Mouse (Mus musculus): ENCODE measurements at regions not wholly inside any gene's neighbourhood (a gene's known extent, or its start where the extent isn't known, plus 50 kb on each side); places are given as distances from the start of the nearest gene placed in this dataset.

GRCm38 (mm10) chr16:5411819-5412385, 156.1 kb upstream of the Eef2kmt start:
- WGBS: 71% methylated on average over 5 of the region's 5 CpGs
- ATAC-seq (ENCODE audit: low read depth): no peak

GRCm38 (mm10) chr16:5406711-5407110, 150.9 kb upstream of the Eef2kmt start:
- no peak for ATAC-seq (ENCODE audit: low read depth)
- no peaks in the 10 kb centered on the region for H3K4me1 ChIP-seq (replicated peaks; ENCODE audit: control insufficient read depth, insufficient read depth, low read length)
- WGBS: 2% methylated on average over 11 of the region's 11 CpGs

More at GRCm38 (mm10) chr16:5411819-5412385, 156.1 kb upstream of the Eef2kmt start:
- Histone ChIP-seq H3K36me3 (ENCODE audit: control insufficient read depth, insufficient read depth, low read length) (no peaks in the 10 kb centered on the region), H3K9me3 (ENCODE audit: control insufficient read depth, low read length) (no peaks in the 10 kb centered on the region), H3K4me2 (ENCODE audit: low read depth, low read length) (no peak overlapping the region), H3K27me3 (ENCODE audit: control insufficient read depth, insufficient read depth, low read depth, low read length) (no peaks in the 10 kb centered on the region), H3K9ac (ENCODE audit: low read length) (no peak overlapping the region), H3K4me1 (replicated peaks; ENCODE audit: control insufficient read depth, insufficient read depth, low read length) (no peaks in the 10 kb centered on the region), H3K4me3 (ENCODE audit: low read length) (no peak overlapping the region), H3K27ac (ENCODE audit: low read length) (no peak overlapping the region)

GRCm38 (mm10) chr16:5393336-5393735, 137.6 kb upstream of the Eef2kmt start:
- Histone ChIP-seq H3K9me3 (ENCODE audit: control insufficient read depth, low read length) (no peaks in the 10 kb centered on the region), H3K27ac (ENCODE audit: low read length) (no peak overlapping the region), H3K4me1 (replicated peaks; ENCODE audit: control insufficient read depth, insufficient read depth, low read length) (no peaks in the 10 kb centered on the region), H3K4me3 (ENCODE audit: low read length) (no peak overlapping the region), H3K27me3 (ENCODE audit: control insufficient read depth, insufficient read depth, low read depth, low read length) (no peaks in the 10 kb centered on the region), H3K36me3 (ENCODE audit: control insufficient read depth, insufficient read depth, low read length) (no peaks in the 10 kb centered on the region), H3K9ac (ENCODE audit: low read length) (no peak overlapping the region), H3K4me2 (ENCODE audit: low read depth, low read length) (no peak overlapping the region)
- 44% methylated on average over 5 of the region's 5 CpGs for WGBS
- ATAC-seq (ENCODE audit: low read depth): no peak

More at GRCm38 (mm10) chr16:5406711-5407110, 150.9 kb upstream of the Eef2kmt start:
- no peaks in the 10 kb centered on the region for H3K9me3 ChIP-seq (ENCODE audit: control insufficient read depth, low read length)
- H3K27me3 ChIP-seq (ENCODE audit: control insufficient read depth, insufficient read depth, low read depth, low read length): no peaks in the 10 kb centered on the region
- no peak overlapping the region for H3K4me2 ChIP-seq (ENCODE audit: low read depth, low read length)
- no peak overlapping the region for H3K9ac ChIP-seq (ENCODE audit: low read length)
- no peak overlapping the region for H3K4me3 ChIP-seq (ENCODE audit: low read length)
- H3K27ac ChIP-seq (ENCODE audit: low read length): no peak overlapping the region
- no peaks in the 10 kb centered on the region for H3K36me3 ChIP-seq (ENCODE audit: control insufficient read depth, insufficient read depth, low read length)

- Histone ChIP-seq H3K4me2 (ENCODE audit: low read depth, low read length) (no peak overlapping the region), H3K27ac (ENCODE audit: low read length) (no peak overlapping the region), H3K4me1 (replicated peaks; ENCODE audit: control insufficient read depth, insufficient read depth, low read length) (no peaks in the 10 kb centered on the region), H3K27me3 (ENCODE audit: control insufficient read depth, insufficient read depth, low read depth, low read length) (no peaks in the 10 kb centered on the region), H3K9me3 (ENCODE audit: control insufficient read depth, low read length) (no peaks in the 10 kb centered on the region), H3K36me3 (ENCODE audit: control insufficient read depth, insufficient read depth, low read length) (no peaks in the 10 kb centered on the region), H3K9ac (ENCODE audit: low read length) (no peak overlapping the region), H3K4me3 (ENCODE audit: low read length) (no peak overlapping the region)
- ATAC-seq (ENCODE audit: low read depth): no peak
- WGBS: 36% methylated on average over 4 of the region's 4 CpGs
Measured at GRCm38 (mm10) chr16:5382930-5383329, 127.1 kb upstream of the Eef2kmt start.

GRCm38 (mm10) chr16:5382228-5382884, 126.6 kb upstream of the Eef2kmt start:
- Histone ChIP-seq H3K4me2 (ENCODE audit: low read depth, low read length) (no peak overlapping the region), H3K4me3 (ENCODE audit: low read length) (no peak overlapping the region), H3K4me1 (replicated peaks; ENCODE audit: control insufficient read depth, insufficient read depth, low read length) (no peaks in the 10 kb centered on the region), H3K36me3 (ENCODE audit: control insufficient read depth, insufficient read depth, low read length) (no peaks in the 10 kb centered on the region), H3K27me3 (ENCODE audit: control insufficient read depth, insufficient read depth, low read depth, low read length) (no peaks in the 10 kb centered on the region), H3K9me3 (ENCODE audit: control insufficient read depth, low read length) (no peaks in the 10 kb centered on the region), H3K9ac (ENCODE audit: low read length) (no peak overlapping the region), H3K27ac (ENCODE audit: low read length) (no peak overlapping the region)
- 22% methylated on average over 6 of the region's 6 CpGs for WGBS
- ATAC-seq (ENCODE audit: low read depth): no peak

- Histone ChIP-seq H3K27ac (ENCODE audit: low read length) (no peak overlapping the region), H3K9me3 (ENCODE audit: control insufficient read depth, low read length) (no peaks in the 10 kb centered on the region), H3K4me1 (replicated peaks; ENCODE audit: control insufficient read depth, insufficient read depth, low read length) (no peaks in the 10 kb centered on the region), H3K36me3 (ENCODE audit: control insufficient read depth, insufficient read depth, low read length) (no peaks in the 10 kb centered on the region), H3K9ac (ENCODE audit: low read length) (no peak overlapping the region), H3K27me3 (ENCODE audit: control insufficient read depth, insufficient read depth, low read depth, low read length) (no peaks in the 10 kb centered on the region), H3K4me3 (ENCODE audit: low read length) (no peak overlapping the region), H3K4me2 (ENCODE audit: low read depth, low read length) (no peak overlapping the region)
- no peak for ATAC-seq (ENCODE audit: low read depth)
- 49% methylated on average over 3 of the region's 3 CpGs for WGBS
Measured at GRCm38 (mm10) chr16:5380626-5381025, 124.8 kb upstream of the Eef2kmt start.

- no peaks in the 10 kb centered on the region for H3K36me3 ChIP-seq (ENCODE audit: control insufficient read depth, insufficient read depth, low read length)
- H3K27ac ChIP-seq (ENCODE audit: low read length): no peak overlapping the region
- H3K27me3 ChIP-seq (ENCODE audit: control insufficient read depth, insufficient read depth, low read depth, low read length): no peaks in the 10 kb centered on the region
- no peaks in the 10 kb centered on the region for H3K9me3 ChIP-seq (ENCODE audit: control insufficient read depth, low read length)
- 88% methylated on average over 3 of the region's 3 CpGs for WGBS
- no peak overlapping the region for H3K4me3 ChIP-seq (ENCODE audit: low read length)
- no peak overlapping the region for H3K4me2 ChIP-seq (ENCODE audit: low read depth, low read length)
- no peaks in the 10 kb centered on the region for H3K4me1 ChIP-seq (replicated peaks; ENCODE audit: control insufficient read depth, insufficient read depth, low read length)
- ATAC-seq (ENCODE audit: low read depth): no peak
- H3K9ac ChIP-seq (ENCODE audit: low read length): no peak overlapping the region
Measured at GRCm38 (mm10) chr16:5377001-5377400, 121.2 kb upstream of the Eef2kmt start.

- H3K4me2 ChIP-seq (ENCODE audit: low read depth, low read length): no peak overlapping the region
- H3K27me3 ChIP-seq (ENCODE audit: control insufficient read depth, insufficient read depth, low read depth, low read length): no peaks in the 10 kb centered on the region
- 29% methylated on average over 6 of the region's 6 CpGs for WGBS
- no peak overlapping the region for H3K9ac ChIP-seq (ENCODE audit: low read length)
- no peak for ATAC-seq (ENCODE audit: low read depth)
- H3K4me1 ChIP-seq (replicated peaks; ENCODE audit: control insufficient read depth, insufficient read depth, low read length): no peaks in the 10 kb centered on the region
- H3K4me3 ChIP-seq (ENCODE audit: low read length): no peak overlapping the region
- no peaks in the 10 kb centered on the region for H3K36me3 ChIP-seq (ENCODE audit: control insufficient read depth, insufficient read depth, low read length)
- H3K9me3 ChIP-seq (ENCODE audit: control insufficient read depth, low read length): no peaks in the 10 kb centered on the region
- no peak overlapping the region for H3K27ac ChIP-seq (ENCODE audit: low read length)
Measured at GRCm38 (mm10) chr16:5374818-5375605, 119.2 kb upstream of the Eef2kmt start.

GRCm38 (mm10) chr16:5371175-5371893, 115.6 kb upstream of the Eef2kmt start:
- ATAC-seq (ENCODE audit: low read depth): no peak
- H3K27me3 ChIP-seq (ENCODE audit: control insufficient read depth, insufficient read depth, low read depth, low read length): no peaks in the 10 kb centered on the region
- no peaks in the 10 kb centered on the region for H3K36me3 ChIP-seq (ENCODE audit: control insufficient read depth, insufficient read depth, low read length)
- no peaks in the 10 kb centered on the region for H3K9me3 ChIP-seq (ENCODE audit: control insufficient read depth, low read length)
- no peaks in the 10 kb centered on the region for H3K4me1 ChIP-seq (replicated peaks; ENCODE audit: control insufficient read depth, insufficient read depth, low read length)
- no peak overlapping the region for H3K4me3 ChIP-seq (ENCODE audit: low read length)
- no peak overlapping the region for H3K4me2 ChIP-seq (ENCODE audit: low read depth, low read length)
- no peak overlapping the region for H3K27ac ChIP-seq (ENCODE audit: low read length)
- no peak overlapping the region for H3K9ac ChIP-seq (ENCODE audit: low read length)
- WGBS: 78% methylated on average over 4 of the region's 4 CpGs

Measured in lung, embryonic 16.5 days (tissue).